Mouse (Mus musculus) brain, embryonic 14.5 days (tissue): Measurements from ENCODE around the gene Cbx5.
A peak's percentile ranks its signal among the peaks of the same experiment; 100 is the strongest.

Experiments
- CTCF ChIP-seq: fragments of 200-500 bp; IDR thresholded peaks from 2 replicates; pipeline ENCODE4 v1.5.1; 2012; ENCODE audit warnings: inconsistent platforms, mild to moderate bottlenecking, moderate library complexity, borderline replicate concordance; ENCODE audit not compliant: insufficient read depth, insufficient read length; ENCODE audit errors: extremely low read depth
- POLR2A ChIP-seq: fragments of 200-500 bp; IDR thresholded peaks from 2 replicates; pipeline ENCODE4 v1.6.1; 2012; ENCODE audit warnings: mild to moderate bottlenecking, inconsistent platforms, borderline replicate concordance; ENCODE audit not compliant: poor library complexity, insufficient read depth, insufficient read length, severe bottlenecking; ENCODE audit errors: extremely low read depth

DNA sequence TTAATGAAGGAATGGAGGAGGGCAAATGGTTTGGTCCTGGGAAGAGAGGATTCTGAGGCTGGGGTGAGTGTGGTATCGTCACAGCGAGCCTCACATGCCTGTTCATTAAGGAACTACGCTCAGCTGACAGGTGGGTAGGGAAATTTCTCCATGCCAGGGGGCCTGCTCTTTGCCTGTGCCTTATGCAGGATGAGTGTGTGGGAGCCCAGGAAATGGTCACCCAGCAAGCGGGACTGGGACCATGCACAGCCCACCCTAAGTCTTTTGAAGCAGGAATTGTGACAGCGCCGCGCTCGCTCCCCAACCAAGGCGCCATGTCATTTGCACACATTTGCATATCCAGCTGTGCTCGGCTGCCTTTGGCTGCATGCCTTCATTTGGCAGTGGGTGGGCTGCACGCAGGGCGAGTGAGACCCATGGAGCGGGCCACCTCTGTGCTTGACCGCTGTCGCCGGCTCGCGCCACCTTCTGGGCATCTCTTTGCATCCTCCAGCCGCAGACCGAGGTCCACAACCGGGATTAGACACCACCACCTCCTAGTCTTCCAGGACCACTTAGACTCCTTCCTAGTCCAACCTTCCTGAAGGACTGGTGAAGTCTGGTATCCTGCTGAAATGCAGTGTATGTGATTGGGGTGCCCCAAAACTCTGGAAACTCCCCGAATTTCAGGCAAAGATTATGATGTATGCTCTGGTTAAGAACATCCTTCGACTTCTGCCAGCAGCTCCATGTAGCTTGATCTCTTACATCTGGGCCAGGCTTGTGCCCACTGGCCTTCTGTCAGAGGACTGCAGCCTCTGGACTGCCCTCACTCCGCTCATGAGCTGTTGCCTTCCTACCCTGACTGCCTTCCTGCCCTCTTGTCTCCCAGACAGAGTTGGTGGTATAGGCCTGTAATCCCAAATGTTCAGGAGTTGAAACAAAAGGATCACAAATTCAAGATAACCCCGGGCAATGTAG lies 55.7 kb downstream of the Cbx5 start:
- TF ChIP-seq POLR2A (no peak), CTCF (0 out of 2 replicates have a peak, but pooled peaks have one; percentile 10)
